ENCODE assay signal across 19 mouse cellular contexts in the genomic region with DNA sequence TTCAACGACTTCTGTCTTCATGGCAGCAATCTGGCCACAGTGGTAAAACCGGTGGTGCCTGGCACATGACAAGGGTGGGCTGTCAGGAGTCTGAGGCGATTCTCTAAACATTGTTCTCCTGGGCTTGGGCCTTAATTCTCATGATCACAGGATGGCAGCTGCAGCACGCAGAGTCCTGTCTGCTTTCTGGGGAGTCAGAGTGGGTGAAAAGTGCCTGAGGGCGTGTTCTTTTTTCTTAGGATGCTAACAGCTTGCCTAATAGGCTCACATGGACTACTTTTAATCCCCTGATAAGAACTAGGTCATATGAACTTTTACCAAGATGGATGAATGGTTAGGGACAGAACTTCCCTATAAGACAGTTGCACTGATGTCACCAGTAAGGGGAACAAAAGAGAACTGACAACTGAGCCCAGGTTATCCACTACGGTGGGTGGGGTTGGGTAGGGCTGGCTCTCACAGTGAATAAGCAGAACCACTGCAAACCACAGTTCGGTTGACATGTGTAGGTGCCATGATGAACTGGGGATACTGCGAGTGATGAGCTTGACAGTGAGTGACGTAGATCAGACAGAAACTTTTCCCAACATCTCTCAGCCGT. TPM values are rescaled to one million over a fixed set of nuclear protein-coding genes. Genes with fewer than 3 reads are reported as not detected.
DNase-seq lines count a peak whose midpoint lies in the region; ATAC-seq and TF ChIP-seq lines count a peak whose summit lies in the region.
"Had no signal": no experiment of that assay in that cellular context is flagged by ENCODE, and none has a peak within 500 bp of the region (broad histone marks: within the 10 kb centered on the region; RNA-seq: fewer than 3 reads in every experiment).

No protein-coding gene starts in this region.

- no peak for TF ChIP-seq CTCF in layer of hippocampus, adult 2 months (conservative IDR thresholded peaks at IDR 0.05)
- TF ChIP-seq CTCF in intestine, postnatal 0 days (IDR thresholded peaks at IDR 0.05; ENCODE audit: low read depth): no peak

- H3K27me3 ChIP-seq in forebrain, embryonic 12.5 days: peaks cover 5% of the 10 kb centered on the region; the same call in 1 of the 2 replicates
- H3K27me3 ChIP-seq in intestine, postnatal 0 days (replicated peaks; ENCODE audit: control insufficient read depth, insufficient read depth, low read length): no peaks in the 10 kb centered on the region
- H3K27me3 ChIP-seq: embryonic facial prominence, embryonic 15.5 days; limb, embryonic 15.5 days; liver, embryonic 15.5 days; neural tube, embryonic 15.5 days; stomach, embryonic 15.5 days had no signal

- H3K9me3 ChIP-seq in forebrain, embryonic 12.5 days: no peaks in the 10 kb centered on the region
- H3K9me3 ChIP-seq in intestine, postnatal 0 days (ENCODE audit: control insufficient read depth): no peaks in the 10 kb centered on the region
- H3K9me3 ChIP-seq: embryonic facial prominence, embryonic 15.5 days; heart, embryonic 12.5 days; limb, embryonic 15.5 days; liver, embryonic 15.5 days; neural tube, embryonic 15.5 days; stomach, embryonic 15.5 days had no signal

- 71% methylated on average over 10 of the region's 10 CpGs for WGBS in forebrain, embryonic 12.5 days
- WGBS in intestine, postnatal 0 days: 84% methylated on average over 10 of the region's 10 CpGs

- no peak overlapping the region for H3K4me2 ChIP-seq in forebrain, embryonic 12.5 days
- H3K4me2 ChIP-seq in intestine, postnatal 0 days (replicated peaks; ENCODE audit: low read depth): no peak overlapping the region
- H3K4me2 ChIP-seq: embryonic facial prominence, embryonic 15.5 days; heart, embryonic 12.5 days; limb, embryonic 15.5 days; liver, embryonic 15.5 days; neural tube, embryonic 15.5 days; stomach, embryonic 15.5 days had no signal

- H3K4me3 ChIP-seq in layer of hippocampus, adult 2 months: no peak overlapping the region
- H3K4me3 ChIP-seq in forebrain, embryonic 12.5 days (replicated peaks): no peak overlapping the region
- no peak overlapping the region for H3K4me3 ChIP-seq in intestine, postnatal 0 days (ENCODE audit: low read depth, low read length)
- H3K4me3 ChIP-seq: embryonic facial prominence, embryonic 15.5 days; heart, embryonic 12.5 days; limb, embryonic 15.5 days; liver, embryonic 15.5 days; neural tube, embryonic 15.5 days; stomach, embryonic 15.5 days had no signal

- H3K36me3 ChIP-seq in forebrain, embryonic 12.5 days (replicated peaks): peaks cover 22% of the 10 kb centered on the region
- H3K36me3 ChIP-seq in intestine, postnatal 0 days (ENCODE audit: control insufficient read depth, insufficient read depth): peaks cover 22% of the 10 kb centered on the region

- H3K9ac ChIP-seq in forebrain, embryonic 12.5 days: no peak overlapping the region
- no peak overlapping the region for H3K9ac ChIP-seq in intestine, postnatal 0 days (ENCODE audit: low read depth, low read length)
- H3K9ac ChIP-seq: embryonic facial prominence, embryonic 15.5 days; heart, embryonic 12.5 days; limb, embryonic 15.5 days; liver, embryonic 15.5 days; neural tube, embryonic 15.5 days; stomach, embryonic 15.5 days had no signal

- DNase-seq in layer of hippocampus, adult 2 months (ENCODE audit: low spot score in 2 of 2): no peak
- no peak for DNase-seq in layer of hippocampus, adult 9-11 months
- DNase-seq in embryo, embryonic 10.5 days (ENCODE audit: low spot score): no peak
- DNase-seq in adrenal gland, adult 2 months: no peak
- no peak for DNase-seq in testis, postnatal 10 days (ENCODE audit: low spot score)
- DNase-seq: adrenal gland, adult 8-10 months; heart, postnatal 14 days; lung, postnatal 14 days; right cerebral cortex, postnatal 25 days; thymus, adult 2 months had no signal

- H3K27ac ChIP-seq in layer of hippocampus, adult 2 months: peak overlapping the region; percentile 39; the same call in 1 of the 2 replicates
- H3K27ac ChIP-seq in forebrain, embryonic 12.5 days: peak overlapping the region; percentile 85
- 0 out of 2 replicates have a peak overlapping the region, but pooled peaks have one; percentile 80 for H3K27ac ChIP-seq in intestine, postnatal 0 days (ENCODE audit: low read depth, low read length)
- H3K27ac ChIP-seq: embryonic facial prominence, embryonic 15.5 days; limb, embryonic 15.5 days; liver, embryonic 15.5 days; neural tube, embryonic 15.5 days; stomach, embryonic 15.5 days had no signal

- peak; percentile 47; the same call in 1 of the 2 replicates for ATAC-seq in common myeloid progenitor, adult 5-6 weeks (replicated peaks; ENCODE audit: low read depth, poor library complexity, severe bottlenecking)
- no peak for ATAC-seq in forebrain, embryonic 12.5 days (ENCODE audit: low FRiP score)
- ATAC-seq in intestine, postnatal 0 days: no peak

- peaks cover 82% of the 10 kb centered on the region for H3K4me1 ChIP-seq in forebrain, embryonic 12.5 days
- H3K4me1 ChIP-seq in intestine, postnatal 0 days (replicated peaks; ENCODE audit: control insufficient read depth, insufficient read depth, low read length): peaks cover 9% of the 10 kb centered on the region; the same call in 1 of the 2 replicates
- H3K4me1 ChIP-seq: liver, embryonic 15.5 days had no signal

RNA-seq across cellular contexts. Expression of a gene that starts 13.8 kb away (rescaled TPM):
- total RNA-seq in layer of hippocampus, adult 2 months (2021): 100 to 1,000 TPM; 744 to 746 TPM
- total RNA-seq in common myeloid progenitor, adult 5-6 weeks (2017): 2.4 and 4.8 TPM in 2 replicates
- 23.9 and 26.9 TPM in 2 replicates for polyA plus RNA-seq in forebrain, embryonic 12.5 days (2016; fragmentation: Nextera tagmentation; extraction: Ambion mirVana)
- 2.3 and 2.6 TPM in 2 replicates for polyA plus RNA-seq in intestine, postnatal 0 days (2015; fragmentation: Nextera tagmentation; extraction: Ambion mirVana)
- 10 to 100 TPM in 1 of 2 experiments, 1 to 10 TPM in 1; 6.6 to 13.2 TPM for total RNA-seq in adrenal gland, adult 2 months (2021)
- polyA plus RNA-seq in adrenal gland, adult 2 months (2012; rRNA removed): 4.6 and 5.8 TPM in 2 replicates

RNA-seq across cellular contexts. Expression of a gene that starts 56.5 kb away (rescaled TPM):
- total RNA-seq in layer of hippocampus, adult 2 months (2021): 100 to 1,000 TPM; 118 to 124 TPM
- total RNA-seq in common myeloid progenitor, adult 5-6 weeks (2017): 29.5 and 30.5 TPM in 2 replicates
- 18.4 and 20.6 TPM in 2 replicates for polyA plus RNA-seq in forebrain, embryonic 12.5 days (2016; fragmentation: Nextera tagmentation; extraction: Ambion mirVana)
- 273 and 300 TPM in 2 replicates for polyA plus RNA-seq in intestine, postnatal 0 days (2015; fragmentation: Nextera tagmentation; extraction: Ambion mirVana)
- 10 to 100 TPM; 30.6 to 38.4 TPM for total RNA-seq in adrenal gland, adult 2 months (2021)
- 221 and 235 TPM in 2 replicates for polyA plus RNA-seq in adrenal gland, adult 2 months (2012; rRNA removed)

Comparison
In these comparisons a context has a peak if more than half of its experiments do, and no peak if none do; other contexts are left out.
1. RNA of a gene that starts 13.8 kb away (total RNA-seq): 744 to 746 TPM in layer of hippocampus, adult 2 months; 6.6 to 13.2 TPM in adrenal gland, adult 2 months and 2.4 to 4.8 TPM in common myeloid progenitor, adult 5-6 weeks; every median in the first group is over 10 times any median in the second.
2. Peak in every context shown above with its lines, with median percentiles within 50 percentile points of each other: H3K27ac ChIP-seq.